Mouse (Mus musculus): ENCODE measurements around the gene Atrnl1.

DNA sequence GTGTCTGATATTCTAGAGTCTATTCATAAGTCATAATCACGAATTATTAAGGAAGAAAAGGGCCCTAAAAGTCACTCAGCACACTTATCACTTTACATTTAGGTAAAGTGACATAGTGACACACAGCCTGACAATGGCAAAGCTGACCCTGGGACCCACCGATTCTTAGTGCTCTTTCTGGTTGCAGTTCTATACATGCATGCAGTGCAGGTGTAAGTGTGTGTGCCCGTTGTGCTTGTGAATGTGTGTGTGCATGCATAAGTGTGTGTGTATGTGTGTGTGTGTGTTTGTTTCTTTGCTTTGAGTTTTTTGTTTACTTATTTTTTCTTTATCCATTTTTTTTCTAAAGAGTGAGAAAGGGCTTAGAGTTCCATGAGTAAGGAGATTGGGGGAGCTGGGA is 425.3 kb downstream of the Atrnl1 start:
- TF ChIP-seq POLR2A (IDR thresholded peaks at IDR 0.05; ENCODE audit: insufficient read depth, low read depth, low read length) (no peak), CTCF (IDR thresholded peaks at IDR 0.05; ENCODE audit: insufficient read depth, low read depth, low read length) (no peak)
